Mouse (Mus musculus) neural tube, embryonic 13.5 days (tissue): ENCODE data around the gene Pcsk5. TPM values are rescaled to one million over a fixed set of nuclear protein-coding genes. Genes with fewer than 3 reads are reported as not detected.

Source experiments
- ATAC-seq: fragments of 200-750 bp; cut with Nextera tagmentation; 2 replicates; pipeline ENCODE4 v1.8.0; 2017; ENCODE audit warnings: low read depth, mild to moderate bottlenecking, moderate TSS enrichment, moderate library complexity
- H3K27ac ChIP-seq: fragments of 300-500 bp; sonication (generic); replicated peaks from 2 replicates; pipeline ENCODE4 v1.5.1; 2015; ENCODE audit warnings: moderate library complexity, mild to moderate bottlenecking, inconsistent platforms
- H3K27me3 ChIP-seq: fragments of 300-500 bp; sonication (generic); 2 replicates; pipeline ENCODE4 v1.6.1; 2015; ENCODE audit warnings: mild to moderate bottlenecking, inconsistent platforms
- H3K36me3 ChIP-seq: fragments of 300-500 bp; sonication (generic); 2 replicates; pipeline ENCODE4 v1.6.1; 2015; ENCODE audit warnings: mild to moderate bottlenecking, inconsistent platforms
- H3K4me1 ChIP-seq: fragments of 300-500 bp; sonication (generic); replicated peaks from 2 replicates; pipeline ENCODE4 v1.6.1; 2015; ENCODE audit warnings: inconsistent platforms
- H3K4me2 ChIP-seq: fragments of 300-500 bp; sonication (generic); 2 replicates; pipeline ENCODE4 v1.6.1; 2015; ENCODE audit warnings: inconsistent platforms, mild to moderate bottlenecking, moderate library complexity
- H3K4me3 ChIP-seq: fragments of 300-500 bp; sonication (generic); 2 replicates; pipeline ENCODE4 v1.5.1; 2015; ENCODE audit warnings: mild to moderate bottlenecking, inconsistent platforms
- H3K9ac ChIP-seq: fragments of 300-500 bp; sonication (generic); 2 replicates; pipeline ENCODE4 v1.6.1; 2015; ENCODE audit warnings: moderate library complexity, mild to moderate bottlenecking, inconsistent platforms
- H3K9me3 ChIP-seq: fragments of 300-500 bp; sonication (generic); 2 replicates; pipeline ENCODE4 v1.6.1; 2016; ENCODE audit warnings: inconsistent platforms
- WGBS: fragments of 180-500 bp; shearing (Covaris S2); methylation state at CpG from one replicate; pipeline ENCODE4 v1.1.7; 2015; 5-methylcytosine and 5-hydroxymethylcytosine counted together
- polyA plus RNA-seq: library from polyadenylated mRNA; unstranded; fragments of >200 nt; fragmentation: Nextera tagmentation; extraction: Ambion mirVana; gene quantifications from 2 replicates; pipeline ENCODE4 v1.2.1, GENCODE M21; 2015

Gene Pcsk5
- polyA plus RNA-seq, 1 experiment from 2014 or later: 8.6 TPM

DNA sequence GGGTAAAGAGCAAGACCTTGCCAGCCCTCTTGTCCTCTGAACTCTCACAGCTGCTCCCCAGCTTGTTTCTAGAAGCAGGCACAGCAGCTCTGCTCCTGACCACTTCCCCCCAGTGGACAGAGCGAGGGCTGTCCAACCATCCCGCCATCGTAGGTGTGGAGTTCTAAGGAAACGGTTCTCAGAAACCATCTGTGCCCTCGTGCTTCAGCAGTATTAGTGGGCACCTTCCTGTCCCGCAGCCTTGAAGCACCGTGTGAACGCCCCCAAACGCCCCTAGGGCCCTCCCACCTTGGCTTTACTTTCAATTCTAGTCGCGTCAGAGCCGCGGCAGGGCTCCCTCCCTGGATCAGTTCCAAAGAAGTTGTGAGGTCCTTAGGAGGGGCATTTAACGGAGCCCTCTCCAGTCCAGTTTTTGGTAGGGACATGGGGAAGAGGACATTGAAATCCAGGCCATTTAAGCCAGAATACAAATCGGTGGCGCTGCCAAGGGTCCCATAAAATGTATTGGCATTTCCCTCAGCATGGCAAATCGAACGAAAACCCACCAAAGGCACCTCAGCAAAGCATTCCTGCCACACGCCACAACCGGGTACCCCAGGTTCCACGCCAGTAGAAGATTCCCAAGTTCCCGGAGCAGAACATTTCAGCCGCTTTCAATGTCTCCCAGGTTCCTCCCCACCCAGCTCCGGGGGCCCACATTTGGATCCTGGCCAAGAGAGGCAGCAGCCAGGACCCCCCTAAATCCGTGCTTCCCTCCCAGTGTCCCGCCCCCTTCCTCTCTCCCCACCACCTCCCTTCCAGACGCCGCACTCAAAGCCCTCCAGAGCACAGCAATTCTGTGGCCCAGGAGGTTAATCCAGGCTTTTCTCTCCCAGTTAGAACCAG, 1.5 kb downstream of the Pcsk5 start:
- WGBS: 1% methylated on average over 28 of the region's 28 CpGs

GRCm38 (mm10) chr19:17834894-17835293, 2.5 kb downstream of the Pcsk5 start:
- Histone ChIP-seq H3K27ac (no peak overlapping the region), H3K9me3 (no peaks in the 10 kb centered on the region), H3K4me1 (peaks cover 20% of the 10 kb centered on the region), H3K27me3 (peaks cover 17% of the 10 kb centered on the region), H3K4me2 (peak overlapping the region; percentile 67), H3K9ac (no peak overlapping the region), H3K36me3 (no peaks in the 10 kb centered on the region), H3K4me3 (peak overlapping the region; percentile 78)
- no peak for ATAC-seq

More for the DNA sequence above, 1.5 kb downstream of the Pcsk5 start:
- Histone ChIP-seq H3K9ac (peak overlapping the region; percentile 80), H3K4me1 (peaks cover 20% of the 10 kb centered on the region), H3K9me3 (no peaks in the 10 kb centered on the region), H3K27ac (no peak overlapping the region), H3K36me3 (no peaks in the 10 kb centered on the region), H3K4me2 (peak overlapping the region; percentile 67), H3K4me3 (peak overlapping the region; percentile 78), H3K27me3 (peaks cover 17% of the 10 kb centered on the region)
- ATAC-seq: peak; percentile 14; the same call in 1 of the 2 replicates

GRCm38 (mm10) chr19:17831376-17831775, 6.1 kb downstream of the Pcsk5 start:
- Histone ChIP-seq H3K27me3 (peaks cover 17% of the 10 kb centered on the region), H3K4me2 (no peak overlapping the region), H3K4me3 (no peak overlapping the region), H3K9me3 (no peaks in the 10 kb centered on the region), H3K9ac (no peak overlapping the region), H3K27ac (no peak overlapping the region), H3K4me1 (peaks cover 14% of the 10 kb centered on the region), H3K36me3 (no peaks in the 10 kb centered on the region)
- no peak for ATAC-seq
- WGBS: 84% methylated on average over 2 of the region's 2 CpGs

DNA sequence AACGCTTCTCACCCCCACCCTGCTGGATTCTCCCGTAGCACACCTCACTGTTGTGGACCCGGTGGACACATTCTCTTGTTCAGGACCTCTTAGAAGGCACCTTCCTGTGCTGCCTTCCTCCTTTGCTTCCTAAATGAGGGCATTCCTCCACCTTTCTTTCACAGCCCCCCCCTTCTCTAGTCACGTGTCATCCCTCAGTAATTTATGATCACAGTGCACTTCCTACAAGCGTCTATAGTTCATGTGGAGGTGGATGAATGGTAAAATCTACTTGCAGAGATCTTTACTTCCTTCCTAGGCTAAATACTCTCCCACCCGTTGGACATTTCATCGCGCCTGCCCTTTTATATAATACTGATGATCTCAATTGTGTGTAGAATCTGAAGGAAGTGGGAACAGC, 9.0 kb downstream of the Pcsk5 start:
- no peaks in the 10 kb centered on the region for H3K36me3 ChIP-seq
- H3K9me3 ChIP-seq: no peaks in the 10 kb centered on the region
- H3K4me1 ChIP-seq: no peaks in the 10 kb centered on the region; the same call in 1 of the 2 replicates
- no peak overlapping the region for H3K9ac ChIP-seq
- H3K4me3 ChIP-seq: no peak overlapping the region
- H3K4me2 ChIP-seq: no peak overlapping the region
- H3K27me3 ChIP-seq: 0 out of 2 replicates have a peak, but pooled peaks cover 3% of the 10 kb centered on the region
- WGBS: 77% methylated on average over 8 of the region's 8 CpGs
- no peak overlapping the region for H3K27ac ChIP-seq
- no peak for ATAC-seq

DNA sequence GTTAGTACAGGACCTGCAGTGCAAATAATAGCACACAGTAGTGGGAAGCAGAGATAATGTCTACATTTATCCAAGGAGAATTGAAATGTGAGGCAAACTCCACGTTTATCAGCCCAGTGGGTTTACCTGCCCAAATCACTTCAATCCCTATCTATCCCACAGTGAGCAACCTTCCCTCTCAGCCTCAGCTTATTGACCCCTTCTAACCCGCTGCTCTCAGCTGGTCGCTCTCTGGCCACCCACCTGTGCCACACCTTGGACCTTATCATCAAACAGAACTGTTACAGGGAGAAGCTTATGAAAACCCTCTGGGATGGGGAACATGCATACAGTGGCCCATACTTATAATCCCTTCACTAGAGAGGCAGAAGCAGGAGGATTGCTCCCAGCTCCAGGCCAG, 10.7 kb downstream of the Pcsk5 start:
- Histone ChIP-seq H3K36me3 (no peaks in the 10 kb centered on the region), H3K4me1 (no peaks in the 10 kb centered on the region; the same call in 1 of the 2 replicates), H3K9me3 (no peaks in the 10 kb centered on the region), H3K9ac (no peak overlapping the region), H3K4me2 (no peak overlapping the region), H3K27me3 (no peaks in the 10 kb centered on the region), H3K27ac (no peak overlapping the region), H3K4me3 (no peak overlapping the region)
- ATAC-seq: no peak
- WGBS: 80% methylated on average over 3 of the region's 3 CpGs

GRCm38 (mm10) chr19:17820046-17820445, 17.4 kb downstream of the Pcsk5 start:
- H3K27ac ChIP-seq: no peak overlapping the region
- no peaks in the 10 kb centered on the region for H3K4me1 ChIP-seq
- H3K9ac ChIP-seq: no peak overlapping the region
- no peak overlapping the region for H3K4me2 ChIP-seq
- H3K9me3 ChIP-seq: no peaks in the 10 kb centered on the region
- no peaks in the 10 kb centered on the region for H3K36me3 ChIP-seq
- 90% methylated on average over 2 of the region's 2 CpGs for WGBS
- H3K4me3 ChIP-seq: no peak overlapping the region
- ATAC-seq: no peak
- no peaks in the 10 kb centered on the region for H3K27me3 ChIP-seq

DNA sequence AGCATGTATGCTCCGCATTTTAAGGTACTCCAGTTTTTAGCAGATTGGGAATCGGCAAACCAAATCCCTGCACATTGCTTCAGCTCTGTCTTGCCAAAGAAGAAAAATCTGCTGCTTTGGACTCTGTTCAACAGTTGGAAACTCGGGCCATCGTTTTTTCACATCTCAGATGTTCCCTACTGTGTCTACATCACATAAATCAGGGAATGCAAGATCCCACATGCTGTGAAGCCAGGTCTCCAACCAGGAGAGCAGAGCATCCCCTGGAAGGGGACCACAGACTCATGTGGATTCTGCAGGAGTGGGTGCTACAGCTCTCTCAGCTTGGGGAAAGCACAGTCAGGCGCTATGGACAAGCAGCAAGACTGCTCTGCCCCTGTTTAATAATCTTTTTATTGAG, 18.4 kb downstream of the Pcsk5 start:
- Histone ChIP-seq H3K9me3 (no peaks in the 10 kb centered on the region), H3K27me3 (no peaks in the 10 kb centered on the region), H3K4me1 (no peaks in the 10 kb centered on the region), H3K4me3 (no peak overlapping the region), H3K27ac (no peak overlapping the region), H3K4me2 (no peak overlapping the region), H3K9ac (no peak overlapping the region), H3K36me3 (no peaks in the 10 kb centered on the region)
- 71% methylated on average over 5 of the region's 5 CpGs for WGBS
- ATAC-seq: no peak

GRCm38 (mm10) chr19:17815062-17815461, 22.4 kb downstream of the Pcsk5 start:
- Histone ChIP-seq H3K36me3 (no peaks in the 10 kb centered on the region), H3K9me3 (no peaks in the 10 kb centered on the region), H3K4me3 (no peak overlapping the region), H3K27ac (no peak overlapping the region), H3K9ac (no peak overlapping the region), H3K4me2 (no peak overlapping the region), H3K27me3 (no peaks in the 10 kb centered on the region), H3K4me1 (no peaks in the 10 kb centered on the region)
- WGBS: 77% methylated on average over 3 of the region's 3 CpGs
- ATAC-seq: no peak

DNA sequence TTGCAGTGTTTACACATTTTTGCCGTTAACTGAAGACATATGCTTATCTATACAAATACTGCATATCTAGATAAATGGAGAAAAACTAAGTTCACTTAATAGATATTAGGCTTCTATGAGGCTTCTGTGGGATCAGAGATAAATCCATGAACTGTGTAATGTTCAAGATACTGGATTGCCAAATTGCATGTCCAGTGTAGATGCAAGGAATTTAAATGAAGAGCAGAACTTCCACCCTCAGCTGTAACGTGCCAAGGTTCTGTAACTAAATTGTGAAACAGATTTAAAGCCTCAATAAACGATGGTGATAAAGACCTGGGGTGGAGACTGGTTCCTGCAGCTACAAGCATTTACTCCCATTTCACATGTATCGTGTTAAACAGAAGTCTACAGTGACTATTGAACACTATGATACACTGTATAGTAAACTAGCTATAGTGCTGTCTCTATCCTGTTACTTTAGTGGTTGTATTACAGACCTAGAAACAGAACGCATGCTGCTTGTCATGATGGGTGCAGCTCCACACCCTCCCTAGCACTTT, 23.9 kb downstream of the Pcsk5 start:
- no peaks in the 10 kb centered on the region for H3K4me1 ChIP-seq
- no peak for ATAC-seq
- no peak overlapping the region for H3K27ac ChIP-seq
- no peaks in the 10 kb centered on the region for H3K9me3 ChIP-seq
- no peak overlapping the region for H3K4me3 ChIP-seq
- H3K27me3 ChIP-seq: no peaks in the 10 kb centered on the region
- no peaks in the 10 kb centered on the region for H3K36me3 ChIP-seq
- 76% methylated on average over 5 of the region's 5 CpGs for WGBS
- H3K9ac ChIP-seq: no peak overlapping the region
- H3K4me2 ChIP-seq: no peak overlapping the region

DNA sequence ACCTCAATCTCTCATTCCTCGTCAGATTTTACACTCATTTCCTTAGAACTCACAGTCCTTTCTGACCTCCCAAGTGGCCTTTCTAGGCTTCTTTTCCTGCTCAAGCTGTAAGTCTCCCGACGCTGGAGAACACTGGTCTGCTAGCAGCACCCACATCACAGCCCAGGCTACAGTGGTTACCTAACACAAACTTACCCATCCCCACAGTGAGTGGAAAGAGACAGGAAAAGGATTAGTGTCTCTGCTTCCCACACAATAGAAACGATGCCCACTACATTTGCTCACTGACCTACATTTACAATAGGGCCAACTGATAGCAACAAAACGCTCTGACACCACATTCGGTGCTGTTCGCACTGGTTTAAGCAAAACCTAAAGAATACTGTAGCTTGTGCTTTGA, 24.8 kb downstream of the Pcsk5 start:
- Histone ChIP-seq H3K4me3 (no peak overlapping the region), H3K9ac (no peak overlapping the region), H3K4me1 (no peaks in the 10 kb centered on the region), H3K36me3 (no peaks in the 10 kb centered on the region), H3K9me3 (no peaks in the 10 kb centered on the region), H3K27me3 (no peaks in the 10 kb centered on the region), H3K27ac (no peak overlapping the region), H3K4me2 (no peak overlapping the region)
- ATAC-seq: no peak
- WGBS: 75% methylated on average over 7 of the region's 7 CpGs

GRCm38 (mm10) chr19:17806626-17807025, 30.8 kb downstream of the Pcsk5 start:
- H3K9ac ChIP-seq: no peak overlapping the region
- H3K27me3 ChIP-seq: no peaks in the 10 kb centered on the region
- no peak overlapping the region for H3K27ac ChIP-seq
- WGBS: 82% methylated on average over 5 of the region's 5 CpGs
- H3K9me3 ChIP-seq: no peaks in the 10 kb centered on the region
- H3K4me2 ChIP-seq: no peak overlapping the region
- H3K4me3 ChIP-seq: no peak overlapping the region
- no peak for ATAC-seq
- H3K4me1 ChIP-seq: no peaks in the 10 kb centered on the region
- H3K36me3 ChIP-seq: no peaks in the 10 kb centered on the region

GRCm38 (mm10) chr19:17800798-17801197, 36.6 kb downstream of the Pcsk5 start:
- 95% methylated on average over 1 of the region's 1 CpGs for WGBS

More at GRCm38 (mm10) chr19:17800798-17801197, 36.6 kb downstream of the Pcsk5 start:
- Histone ChIP-seq H3K4me3 (no peak overlapping the region), H3K9me3 (no peaks in the 10 kb centered on the region), H3K4me1 (no peaks in the 10 kb centered on the region), H3K36me3 (no peaks in the 10 kb centered on the region), H3K4me2 (no peak overlapping the region), H3K9ac (no peak overlapping the region), H3K27me3 (no peaks in the 10 kb centered on the region), H3K27ac (no peak overlapping the region)
- ATAC-seq: no peak
